Mouse (Mus musculus) thymus, postnatal 0 days (tissue): ENCODE measurements around the gene Armc2. TPM values are rescaled to one million over a fixed set of nuclear protein-coding genes. Genes with fewer than 3 reads are reported as not detected.

Source experiments
- DNase-seq: peaks from one replicate; pipeline ENCODE4 v3.0.0-alpha.2; 2015; ENCODE audit warnings: low spot score
- polyA plus RNA-seq: library from polyadenylated mRNA; unstranded; fragments of >200 nt; fragmentation: Nextera tagmentation; extraction: Ambion mirVana; gene quantifications from 2 replicates; pipeline ENCODE4 v1.2.1, GENCODE M21; 2015

Armc2 gene
- polyA plus RNA-seq: 0.25 and 0.45 TPM in 2 replicates

DNA sequence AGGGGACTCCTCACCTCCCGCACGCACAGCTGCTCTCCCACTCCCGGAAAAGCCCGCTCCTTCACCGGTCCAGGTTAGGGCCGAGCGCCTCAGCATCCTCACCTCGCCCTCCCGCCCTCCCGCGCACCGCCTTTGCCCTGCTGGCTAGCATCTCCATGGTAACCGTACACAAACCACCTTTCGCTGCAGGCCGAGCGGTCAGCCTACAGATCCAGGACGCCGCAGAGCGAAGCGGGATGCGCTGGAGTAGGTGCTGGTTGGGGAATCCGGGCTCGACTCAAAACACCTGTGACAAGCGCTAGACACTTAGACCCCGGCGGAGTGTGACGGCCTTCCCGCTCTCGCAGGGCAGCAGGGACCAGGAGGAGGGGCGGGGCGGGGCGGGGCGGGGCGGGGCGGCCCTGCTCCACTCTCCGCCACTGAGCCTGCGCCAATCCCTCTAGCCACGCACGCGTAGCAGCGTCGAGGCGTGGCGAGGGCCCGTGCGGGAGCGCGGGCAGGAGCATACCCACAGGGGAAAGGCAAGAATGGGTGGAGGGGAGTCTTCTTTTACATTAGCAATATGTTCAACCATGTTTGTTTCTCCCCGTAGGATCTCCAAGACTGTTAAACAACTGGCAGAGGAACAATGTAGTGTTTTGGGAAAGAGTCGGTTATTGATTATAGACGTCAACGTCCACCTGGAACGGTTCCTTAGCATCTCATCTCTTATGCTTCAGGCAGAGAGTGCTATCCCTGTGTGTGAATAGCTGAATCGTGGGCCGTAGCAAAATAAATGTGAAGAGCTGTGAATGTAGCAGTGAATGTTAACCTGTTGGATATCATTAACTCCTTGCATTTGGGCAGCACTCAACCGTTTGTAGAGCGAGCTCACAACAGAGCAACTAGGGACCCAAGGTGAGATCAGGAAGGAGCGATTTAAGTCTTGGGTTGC lies at the start of gene Armc2:
TSS of gene Armc2 (minus strand) at position 427 of the 934 bp plus-strand sequence.
- DNase-seq: peak; percentile 81

DNA sequence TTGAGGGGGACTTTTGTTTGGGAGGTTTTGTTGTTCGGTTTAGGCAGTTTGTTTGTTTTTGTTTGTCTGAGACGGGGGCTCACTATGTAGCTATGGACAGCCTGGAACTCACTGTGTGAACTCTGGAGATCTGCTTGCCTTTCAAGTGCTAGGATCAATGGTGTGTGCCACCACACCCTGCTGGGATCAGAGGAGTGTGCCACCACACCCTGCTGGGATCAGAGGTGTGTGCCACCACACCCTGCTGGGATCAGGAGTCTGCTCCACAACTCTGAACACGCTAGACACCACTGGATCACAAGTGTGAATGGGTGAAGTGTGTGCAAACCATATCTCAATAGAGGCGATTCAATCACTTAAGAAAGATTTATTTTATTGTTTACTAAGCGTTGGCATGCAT lies 46.2 kb upstream of the Armc2 start:
- DNase-seq: no peak

DNA sequence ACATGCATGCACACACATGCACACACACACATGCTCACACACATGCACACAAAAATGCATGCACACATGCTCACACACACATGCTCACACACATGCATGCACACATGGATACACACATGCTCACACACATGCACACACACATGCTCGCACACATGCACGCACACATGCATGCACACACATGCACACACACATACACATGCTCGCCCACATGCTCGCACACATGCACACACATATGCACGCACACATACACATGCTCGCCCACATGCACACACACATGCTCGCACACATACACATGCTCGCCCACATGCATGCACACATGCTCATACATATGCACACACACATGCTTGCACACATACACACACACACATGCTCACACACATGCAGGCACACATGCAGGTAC lies 41.3 kb upstream of the Armc2 start:
- no peak for DNase-seq

DNA sequence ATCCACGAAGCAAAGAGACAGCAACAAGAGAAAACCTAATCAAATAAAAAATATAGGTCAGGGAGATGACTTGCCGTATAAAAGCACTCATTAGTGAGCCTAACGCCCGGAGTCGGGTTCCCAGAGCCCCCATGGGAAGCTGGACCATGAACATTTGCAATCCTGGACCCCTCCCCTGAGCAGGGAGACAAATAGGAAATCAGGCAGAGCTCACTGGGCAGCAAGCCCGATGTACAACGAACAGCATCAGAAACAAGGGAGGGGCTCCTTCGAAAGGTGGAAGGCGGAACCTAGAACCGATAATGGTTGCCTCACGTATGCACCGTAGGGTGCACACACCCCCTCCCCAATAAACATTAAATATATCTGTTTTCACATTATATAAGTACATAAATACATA lies 39.5 kb upstream of the Armc2 start:
- DNase-seq: no peak

DNA sequence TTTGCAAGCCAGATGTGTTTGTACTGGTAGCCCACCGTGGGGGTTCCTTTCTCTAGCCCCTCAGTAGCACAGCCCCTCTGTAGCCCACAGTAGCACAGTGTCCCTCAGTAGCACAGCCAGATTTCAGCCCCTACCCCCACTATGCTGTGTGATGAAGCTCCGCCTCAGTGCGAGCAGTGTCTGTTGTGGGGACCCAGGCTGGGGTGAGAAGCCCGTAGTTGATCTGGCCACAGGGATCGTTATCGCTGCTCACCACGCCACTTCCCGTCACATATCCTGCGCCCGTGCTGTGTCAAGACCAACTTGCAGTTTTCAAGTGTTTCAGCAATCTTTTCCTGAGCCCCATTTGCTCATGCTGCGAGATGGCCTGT lies 39.0 kb upstream of the Armc2 start:
- peak; percentile 66 for DNase-seq

DNA sequence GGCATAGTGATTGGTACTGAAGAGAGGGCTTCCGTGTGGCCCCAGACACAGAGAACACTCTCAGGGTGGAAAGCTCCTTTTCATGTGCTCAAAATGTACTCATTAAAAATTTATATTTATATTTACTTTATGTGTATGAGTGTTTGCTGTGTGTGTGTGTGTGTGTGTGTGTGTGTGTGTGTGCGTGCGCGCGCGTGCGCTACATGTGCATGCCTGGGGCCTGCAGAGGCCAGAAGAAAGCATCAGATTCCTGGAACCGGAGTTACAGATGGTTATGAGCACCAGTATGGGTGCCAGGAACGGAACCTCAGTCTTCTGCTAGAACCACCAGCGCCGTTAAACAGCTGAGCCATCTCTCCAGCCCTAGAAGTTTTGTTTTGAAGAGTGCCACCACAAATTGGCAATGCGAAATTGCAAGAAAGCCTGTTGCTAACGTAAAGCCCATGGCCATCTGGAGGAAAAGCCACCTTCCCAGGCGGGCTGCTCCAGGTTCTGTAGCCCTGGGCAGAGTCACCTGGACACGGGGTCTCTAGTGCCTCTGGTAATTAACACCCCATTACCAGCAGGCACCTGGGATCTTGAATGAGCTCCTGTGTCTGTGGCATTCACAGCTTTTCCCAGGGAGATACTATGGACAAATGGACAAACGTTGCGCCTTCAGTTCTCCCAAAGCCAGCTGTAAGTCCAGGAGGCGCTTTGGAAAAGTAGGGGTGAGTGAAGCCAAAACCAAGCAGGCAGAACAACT lies 38.4 kb upstream of the Armc2 start:
- DNase-seq: peak; percentile 30

DNA sequence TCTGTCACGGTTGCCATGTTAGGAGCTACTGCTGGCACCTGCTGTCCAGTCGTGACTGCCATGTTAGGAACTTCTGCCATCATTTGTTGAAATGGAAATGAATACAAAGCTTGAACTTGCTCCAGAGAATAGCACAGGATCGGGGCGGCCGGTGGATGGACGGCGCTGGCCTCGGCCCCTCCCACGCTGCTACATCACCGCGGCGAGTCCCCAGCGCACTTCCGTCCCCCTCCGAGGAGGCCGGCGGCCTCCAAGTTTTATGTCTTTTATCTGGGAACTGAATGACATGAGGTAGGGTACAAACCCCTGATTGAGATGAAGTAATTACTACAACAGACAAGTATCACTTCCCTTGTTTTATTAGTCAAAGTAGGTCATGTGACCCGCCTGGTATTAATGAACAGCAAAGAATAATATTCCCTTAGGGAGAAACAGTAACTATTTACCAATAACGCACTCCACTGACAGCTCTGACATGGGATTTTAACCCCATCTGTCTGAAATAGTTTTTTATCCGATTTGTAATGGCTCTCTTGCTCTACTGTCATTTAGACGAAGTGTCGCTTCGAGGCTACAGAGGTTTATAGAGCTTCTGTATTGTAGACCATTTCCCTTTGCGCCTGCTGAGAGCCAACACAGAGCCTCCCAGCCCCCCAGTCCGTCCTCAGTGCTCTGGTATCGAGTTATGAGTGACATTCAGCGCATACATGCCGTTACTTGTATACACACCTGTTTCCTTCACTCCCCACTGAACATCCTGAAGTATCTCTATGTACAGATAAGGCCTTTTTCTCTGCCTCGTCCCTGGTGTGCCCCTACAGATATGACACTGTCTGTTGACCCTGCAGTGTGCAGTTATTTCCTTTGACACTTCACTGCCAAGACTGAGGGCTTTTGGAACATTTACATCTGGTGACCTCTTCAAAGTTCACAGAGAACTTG lies 37.3 kb upstream of the Armc2 start:
- peak; percentile 56 for DNase-seq

DNA sequence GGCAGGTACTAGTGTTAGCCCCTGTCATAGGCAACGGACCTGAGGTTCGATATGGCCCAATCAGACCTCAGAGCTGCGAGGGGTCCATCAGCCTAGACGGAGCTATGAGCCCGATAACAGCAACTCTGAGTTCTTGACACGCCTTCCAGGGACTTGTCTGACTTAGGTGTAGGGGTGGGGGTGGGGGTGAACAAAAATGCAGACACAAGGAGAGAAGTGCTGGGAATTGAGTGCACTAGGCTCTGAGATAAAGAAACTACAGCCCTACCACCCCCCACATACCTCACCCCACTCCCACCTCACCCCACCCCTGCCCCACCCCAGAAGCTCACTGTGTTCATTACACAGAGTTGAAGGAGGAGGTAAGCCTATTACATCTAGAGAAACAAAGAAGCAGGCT lies 32.8 kb upstream of the Armc2 start:
- DNase-seq: no peak

DNA sequence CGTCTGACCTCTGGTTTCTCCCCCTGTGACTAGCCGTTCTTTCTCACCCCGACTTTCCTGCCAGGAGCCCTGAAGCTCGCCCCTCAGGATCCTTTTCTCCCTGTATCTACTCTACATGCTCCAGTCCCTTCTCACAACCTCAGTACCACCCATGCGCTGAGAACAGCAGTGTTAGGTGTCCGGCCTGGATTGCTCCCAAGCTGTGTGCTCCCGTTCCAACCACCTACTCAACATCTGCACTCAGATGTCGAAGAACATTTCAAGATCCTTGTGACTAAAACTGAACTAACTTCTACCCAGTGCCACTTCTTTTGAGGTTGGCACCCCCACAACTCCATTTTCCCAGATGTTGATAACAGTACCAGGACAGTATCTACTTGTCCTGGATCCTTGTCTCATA lies 30.4 kb upstream of the Armc2 start:
- no peak for DNase-seq

DNA sequence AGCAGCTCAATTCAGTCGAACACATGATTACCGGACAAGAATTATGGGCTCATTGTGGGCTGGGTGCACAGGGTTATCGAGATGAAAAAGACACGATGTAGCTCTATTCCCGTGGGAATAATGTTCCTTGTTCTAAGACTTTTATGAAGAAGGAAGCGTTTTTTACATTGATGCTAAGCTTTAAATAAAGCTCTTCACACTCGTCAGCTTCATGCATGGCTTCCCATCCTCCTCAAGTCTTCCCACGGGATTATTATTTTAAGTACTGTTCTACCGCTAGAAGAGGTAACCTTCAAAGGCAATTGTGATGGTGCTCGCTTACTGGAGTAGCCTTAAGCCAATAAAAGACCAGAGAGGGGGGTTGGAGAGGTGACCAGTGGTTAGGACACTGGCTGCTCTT lies 26.3 kb upstream of the Armc2 start:
- no peak for DNase-seq

DNA sequence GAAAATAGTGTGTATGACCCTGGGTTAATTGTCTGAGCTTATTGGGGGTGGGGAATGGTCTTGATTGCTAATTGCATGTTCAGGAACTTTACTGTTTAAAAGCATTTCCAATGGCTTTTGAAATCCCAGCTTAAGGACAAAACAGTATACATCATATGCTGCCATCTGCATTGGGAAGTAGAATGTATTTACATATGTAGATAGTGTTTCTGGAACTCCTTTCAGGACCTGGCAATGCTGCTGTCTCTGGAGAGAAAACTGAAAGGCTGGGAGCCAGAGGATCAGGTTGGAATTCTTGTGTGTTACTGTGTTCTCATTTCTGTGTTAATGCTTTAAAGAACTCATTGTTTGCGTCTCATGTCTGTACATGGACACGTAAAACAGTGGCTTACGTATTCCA lies 25.1 kb upstream of the Armc2 start:
- no peak for DNase-seq

DNA sequence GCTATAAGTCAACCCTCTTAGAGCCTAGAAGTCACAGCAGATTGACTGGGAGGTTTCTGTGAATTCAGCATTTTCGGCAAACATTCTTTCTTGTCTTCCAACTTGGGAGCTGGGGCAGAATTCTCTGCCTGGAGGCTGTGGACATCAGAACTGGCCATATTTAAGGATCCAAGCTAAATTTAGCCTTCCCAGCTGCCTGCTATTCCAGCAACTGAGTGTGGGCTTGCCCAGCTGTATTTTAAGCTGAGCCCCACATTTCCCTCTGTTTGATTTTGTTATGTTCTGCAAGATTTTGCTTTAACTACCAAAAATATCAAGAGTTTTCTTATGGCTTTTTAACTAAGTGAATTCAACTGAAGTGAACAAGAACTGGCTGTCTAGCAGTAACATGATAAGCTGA lies 24.6 kb upstream of the Armc2 start:
- no peak for DNase-seq

DNA sequence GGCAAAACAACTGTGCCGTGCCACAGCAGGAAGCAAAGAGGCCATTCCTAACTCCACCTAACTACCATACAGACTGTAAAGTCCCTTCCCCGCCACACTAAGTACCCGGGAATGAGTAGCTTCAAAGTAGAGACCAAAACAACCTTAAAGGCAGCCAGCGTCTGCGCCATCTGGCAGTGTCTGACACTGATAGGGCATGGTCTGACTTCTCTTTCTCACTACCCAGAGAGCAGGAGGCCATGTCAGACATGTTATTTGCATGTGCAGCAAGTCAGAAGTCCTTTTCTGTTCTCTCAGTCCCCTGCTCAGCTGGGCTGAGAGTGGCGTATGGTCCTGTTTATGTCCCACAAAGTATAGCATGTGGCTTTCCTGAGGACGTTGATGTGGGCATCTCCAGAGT lies 23.8 kb upstream of the Armc2 start:
- DNase-seq: no peak

DNA sequence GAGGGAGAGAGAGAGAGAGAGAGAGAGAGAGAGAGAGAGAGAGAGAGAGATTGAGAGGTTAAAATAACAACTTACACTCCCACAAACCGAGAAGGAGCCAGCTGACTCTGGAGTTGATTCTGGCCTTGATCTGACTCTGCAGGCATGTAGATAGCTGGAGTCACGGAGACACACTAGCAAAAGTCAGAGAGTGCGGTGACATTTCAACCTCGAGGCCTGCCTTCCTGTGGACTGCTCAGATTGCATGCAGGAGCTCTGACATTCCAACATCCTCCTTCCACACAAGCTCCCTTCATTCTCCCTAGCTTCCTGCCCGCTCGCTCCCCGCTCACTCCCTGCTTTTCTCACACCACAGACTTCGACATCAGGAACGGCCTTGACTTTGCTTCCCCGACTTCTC lies 20.3 kb upstream of the Armc2 start:
- DNase-seq: no peak

DNA sequence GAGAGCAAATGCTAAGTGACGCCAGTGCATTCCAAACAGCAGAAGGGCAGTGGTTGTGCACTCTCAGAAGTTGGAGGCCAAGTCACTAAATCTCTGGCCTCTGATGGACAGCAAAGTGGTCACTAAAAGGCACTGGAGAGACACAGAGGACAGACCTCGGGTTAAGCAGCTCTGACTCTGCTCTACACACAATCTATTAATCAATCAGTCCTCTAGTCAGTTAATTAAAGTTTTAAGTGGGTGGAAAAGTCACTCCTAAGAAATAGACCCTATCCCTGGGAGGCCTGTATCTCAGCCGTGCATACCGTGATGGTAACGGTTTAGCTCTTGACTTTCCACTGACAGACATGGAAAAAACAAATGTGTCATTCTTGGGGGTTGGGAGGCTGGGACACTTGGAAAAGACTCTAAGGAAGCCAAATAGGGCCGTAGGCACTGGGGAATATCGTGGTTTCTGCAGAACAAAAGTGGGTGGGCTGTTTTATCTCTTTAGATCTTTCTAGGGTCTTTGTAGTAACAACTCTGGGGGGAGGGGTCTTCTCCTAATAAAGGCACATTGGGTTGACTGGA lies 19.1 kb upstream of the Armc2 start:
- DNase-seq: no peak

DNA sequence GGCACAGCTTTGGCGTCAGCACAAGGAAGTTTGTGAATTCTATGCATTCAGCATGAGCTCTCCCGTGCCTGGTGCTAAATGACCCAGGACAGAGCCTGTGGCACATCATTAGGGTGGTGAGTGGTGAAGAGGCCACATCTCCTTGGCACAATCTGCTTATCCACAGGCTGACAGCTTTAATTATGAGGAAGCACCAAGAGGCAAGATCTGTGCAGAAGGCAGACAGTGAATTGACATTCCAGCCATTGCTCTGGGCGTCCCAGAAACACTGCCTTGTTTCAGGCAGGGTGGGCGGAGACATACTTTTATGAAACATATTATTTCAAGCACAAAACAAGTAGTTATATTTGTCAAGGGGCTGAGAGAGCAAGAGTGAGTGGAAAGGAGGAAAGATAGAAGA lies 18.6 kb upstream of the Armc2 start:
- no peak for DNase-seq

DNA sequence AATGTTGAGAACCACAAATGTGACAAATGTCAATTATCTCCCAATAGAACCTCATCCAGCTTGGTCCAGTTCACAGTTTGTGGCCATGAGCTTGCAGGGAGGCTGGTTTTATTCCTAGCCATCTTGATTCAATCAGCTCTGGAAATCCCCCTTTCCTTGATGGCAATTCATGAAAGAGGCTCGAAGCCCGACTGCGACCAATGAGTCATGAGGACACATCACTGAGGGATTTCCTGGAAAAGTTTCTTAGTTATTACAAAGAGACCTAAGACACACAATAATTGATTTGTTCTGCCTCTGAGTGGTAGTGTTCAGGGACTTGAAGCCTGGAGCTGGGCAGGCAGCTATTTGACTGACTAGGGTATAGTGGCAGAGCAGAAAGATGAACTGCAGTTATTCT lies 15.3 kb upstream of the Armc2 start:
- no peak for DNase-seq

DNA sequence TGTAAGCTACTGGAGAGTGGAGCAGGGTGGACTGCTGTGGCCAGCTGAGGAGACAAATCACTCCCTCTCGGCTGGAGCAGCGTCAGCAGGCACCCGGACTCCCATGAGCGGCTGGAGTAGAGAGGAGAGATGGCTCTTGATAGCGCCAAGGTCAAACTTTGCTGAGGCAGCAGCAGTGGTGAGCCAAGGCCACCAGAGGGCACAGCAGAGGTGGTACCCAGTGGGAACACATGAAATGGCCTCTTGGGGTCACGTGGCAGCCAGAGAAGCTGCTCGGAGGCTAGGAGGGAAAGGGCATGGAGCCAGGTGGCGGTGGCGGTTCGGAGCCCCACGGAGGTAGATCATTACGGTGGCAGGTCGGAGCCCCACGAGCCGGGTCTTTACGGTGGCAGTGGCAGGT lies 12.8 kb upstream of the Armc2 start:
- peak; percentile 88 for DNase-seq

DNA sequence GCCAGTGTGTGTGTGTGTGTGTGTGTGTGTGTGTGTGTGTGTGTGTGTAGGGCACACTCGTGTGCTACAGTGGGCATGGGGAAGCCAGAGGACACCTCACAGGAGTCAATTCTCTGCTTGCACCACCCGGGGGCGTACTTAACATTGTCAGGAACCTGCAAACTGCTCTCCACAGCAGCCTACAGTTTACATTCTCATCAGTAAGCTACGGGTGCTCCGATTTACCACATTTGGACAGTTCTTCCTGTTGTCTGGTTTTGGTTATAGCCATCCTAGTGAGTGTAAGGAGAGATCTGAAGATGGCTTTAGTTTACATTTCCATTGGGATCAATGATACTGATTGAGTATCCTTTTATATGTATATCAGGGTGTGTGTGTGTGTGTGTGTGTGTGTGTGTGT lies 11.3 kb upstream of the Armc2 start:
- DNase-seq: peak; percentile 39

DNA sequence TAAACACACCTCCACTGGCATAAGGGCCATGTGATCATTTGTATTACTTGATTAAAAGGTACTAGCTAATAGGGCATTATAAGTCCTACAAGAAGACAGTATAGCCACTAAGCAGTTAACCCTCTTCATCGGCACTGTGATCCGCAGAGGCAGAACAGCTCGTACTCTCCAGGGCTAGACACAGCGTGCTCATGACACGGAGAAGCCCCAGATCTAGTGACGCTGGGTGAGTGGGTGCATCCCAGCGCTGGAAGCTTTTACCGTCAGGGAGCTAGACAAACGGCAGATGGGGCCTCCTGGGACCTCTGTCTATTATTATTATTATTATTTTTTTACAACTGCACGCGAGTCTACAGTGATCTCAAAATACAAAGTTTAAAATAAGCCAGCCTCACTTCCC lies 9.1 kb upstream of the Armc2 start:
- DNase-seq: no peak

DNA sequence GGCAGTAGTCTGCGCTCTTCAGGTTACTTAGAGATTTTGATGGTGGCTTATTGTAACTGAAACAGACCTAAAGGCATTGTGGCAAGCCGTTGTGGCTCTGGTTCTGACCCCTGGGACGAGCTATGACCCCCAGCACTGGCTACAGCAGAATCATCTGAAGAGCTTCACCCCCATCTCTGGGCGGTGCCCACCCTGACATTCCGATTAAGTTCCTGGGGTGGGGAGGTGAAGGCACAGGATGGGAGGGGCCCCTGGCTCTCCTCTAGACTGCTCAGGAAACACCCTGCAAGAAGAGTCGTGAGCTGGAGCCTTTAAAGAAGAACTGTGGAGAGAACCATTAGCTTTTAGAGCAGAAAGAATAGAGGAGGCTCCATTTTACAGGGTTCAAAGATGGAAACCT lies 6.2 kb upstream of the Armc2 start:
- DNase-seq: no peak
